Mouse (Mus musculus) Patski (cell line): Measurements from ENCODE around the gene Akain1. TPM values are rescaled to one million over a fixed set of nuclear protein-coding genes. Genes with fewer than 3 reads are reported as not detected.

Source experiments
- ATAC-seq: fragments of 100-300 bp; one replicate; pipeline ENCODE4 v1.8.0; 2021
- CTCF ChIA-PET: fragments of 350-600 bp; sonication (Branson Sonifier 250); formaldehyde crosslinking; loops from one replicate; lab custom pipeline; 2022; ENCODE audit warnings: inconsistent platforms; lab: Charles Lee
- POLR2A ChIA-PET: fragments of 350-600 bp; sonication (Branson Sonifier 250); formaldehyde crosslinking; loops from one replicate; lab custom pipeline; 2022; ENCODE audit warnings: antibody characterized with exemption, inconsistent platforms; lab: Charles Lee
- DNase-seq: peaks from one replicate; pipeline ENCODE4 v3.0.0-alpha.2; 2011; ENCODE audit warnings: low read depth, low spot score
- H3K27me3 ChIP-seq: fragments of 371-371 bp; one replicate; pipeline ENCODE4 v1.5.1; 2021
- CTCF ChIP-seq: fragments of 100-300 bp; IDR thresholded peaks from one replicate; pipeline ENCODE4 v1.5.1; 2021
- in situ Hi-C: fragments of 300-500 bp; cut with MboI; formaldehyde crosslinking; loops from 3 replicates; pipeline ENCODE4 v1.11.1; 2018; ENCODE audit warnings: low pct_unique_long_range_greater_than_20kb, mixed read lengths
- polyA plus RNA-seq: library from polyadenylated mRNA; unstranded; gene quantifications from one replicate; pipeline ENCODE4 v1.2.3, GENCODE M21; 2021

Gene Akain1
- not detected for polyA plus RNA-seq

DNA sequence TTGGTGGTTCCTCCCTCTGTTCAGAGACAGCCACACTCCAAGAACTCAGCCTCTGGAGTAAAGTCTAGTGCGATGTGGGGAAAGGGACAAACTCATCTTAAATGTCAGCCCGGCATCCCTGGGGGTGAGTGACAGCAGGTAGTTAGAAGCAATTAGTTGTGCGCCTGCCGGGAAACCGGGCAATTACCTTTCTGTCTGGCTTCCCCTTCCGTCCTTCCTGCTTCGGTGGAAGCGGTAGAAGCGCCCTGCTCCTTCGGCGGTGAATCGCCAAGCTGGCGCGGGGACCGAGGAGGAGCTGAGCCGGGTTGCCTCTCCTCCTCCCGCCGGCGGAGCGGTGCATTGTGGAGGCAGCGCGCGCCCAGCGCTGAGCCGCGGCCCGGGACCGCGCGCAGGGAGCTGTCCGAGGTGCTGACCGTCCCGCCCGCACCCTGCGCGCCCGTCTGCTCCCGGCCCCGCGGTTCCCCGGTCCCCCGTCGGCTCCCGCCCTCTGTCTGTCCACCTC is at the start of gene Akain1:
Gene Akain1, plus strand, starts transcription at position 337 of the 502 bp plus-strand sequence.
- ATAC-seq = peak; percentile 97
- ChIA-PET CTCF (no interaction called here), POLR2A (no interaction called here)
- peaks cover 33% of the 10 kb centered on the region for H3K27me3 ChIP-seq
- no peak for TF ChIP-seq CTCF
- in situ Hi-C loops = no loop called here
- DNase-seq = no peak

- DNase-seq (no peak), ATAC-seq (no peak)
- CTCF ChIA-PET = interaction anchor here (1.7 to 2.7 kb wide), 2 partner anchors 13 to 20 kb away, joined by 4 to 7 read pairs; no protein-coding TSS in a partner anchor
- no peak for TF ChIP-seq CTCF
- in situ Hi-C loops = no loop called here
- POLR2A ChIA-PET = no interaction called here
- peaks cover 7% of the 10 kb centered on the region for H3K27me3 ChIP-seq
Observed at GRCm38 (mm10) chr17:69396147-69397033, 42.7 kb upstream of the Akain1 start.

DNA sequence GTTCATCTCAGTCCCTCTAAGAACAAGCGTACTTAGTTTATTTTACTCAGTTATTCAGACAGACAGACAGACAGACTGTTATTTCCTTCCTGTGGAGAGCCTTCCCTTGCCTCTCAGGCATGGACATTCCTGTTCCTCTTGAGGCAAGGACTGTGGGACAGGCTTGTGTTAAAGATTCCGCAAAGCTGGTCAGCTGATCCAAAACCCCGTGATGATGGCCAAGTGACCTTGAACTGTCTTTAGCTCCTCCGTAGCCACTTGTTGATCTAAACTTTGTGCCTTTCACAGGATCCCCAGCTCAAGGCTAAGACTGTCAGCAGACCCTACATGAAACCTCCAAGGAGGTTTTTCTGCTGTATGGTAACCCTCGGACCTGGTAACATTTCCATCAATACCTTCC is 42.0 kb upstream of the Akain1 start:
- no peak for TF ChIP-seq CTCF
- POLR2A ChIA-PET = interaction anchor here (1.0 kb wide), 1 partner anchor 13 kb away, joined by 4 read pairs; no protein-coding TSS in a partner anchor
- in situ Hi-C loops = no loop called here
- peaks cover 11% of the 10 kb centered on the region for H3K27me3 ChIP-seq
- CTCF ChIA-PET = interaction anchor here (2.7 kb wide), 1 partner anchor 19 kb away, joined by 7 read pairs; no protein-coding TSS in a partner anchor
- ATAC-seq (no peak), DNase-seq (no peak)

GRCm38 (mm10) chr17:69398092-69398491 is 41.0 kb upstream of the Akain1 start:
- CTCF ChIA-PET = interaction anchor here (1.3 to 2.7 kb wide), 2 partner anchors 15 to 18 kb away, joined by 4 to 7 read pairs; no protein-coding TSS in a partner anchor
- TF ChIP-seq CTCF = no peak
- peaks cover 18% of the 10 kb centered on the region for H3K27me3 ChIP-seq
- ATAC-seq (no peak), DNase-seq (no peak)
- POLR2A ChIA-PET = interaction anchor here (1.0 kb wide), 1 partner anchor 14 kb away, joined by 4 read pairs; no protein-coding TSS in a partner anchor
- in situ Hi-C loops = no loop called here

DNA sequence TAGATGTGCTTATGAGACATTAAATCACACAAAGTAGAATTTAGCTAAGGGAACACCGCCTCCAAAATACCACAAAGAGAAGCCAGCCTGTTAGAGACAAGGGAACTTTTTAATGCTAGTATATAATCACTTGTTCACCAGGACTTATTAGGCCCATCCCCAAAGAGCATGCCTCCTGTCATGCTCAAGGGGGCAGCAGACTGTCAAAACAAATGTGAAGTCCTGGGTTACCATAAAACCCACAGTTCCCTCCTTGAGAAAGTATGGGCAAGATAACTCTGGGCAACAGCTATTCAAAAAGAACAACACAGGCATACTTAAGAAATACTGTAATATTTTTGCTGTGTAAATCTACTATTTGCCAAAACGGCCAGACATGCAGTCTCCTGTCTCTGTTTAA is 38.0 kb upstream of the Akain1 start:
- POLR2A ChIA-PET = no interaction called here
- CTCF ChIA-PET = interaction anchor here (0.7 to 1.4 kb wide), 2 partner anchors 10 to 18 kb away, joined by 3 read pairs; no protein-coding TSS in a partner anchor
- in situ Hi-C loops = no loop called here
- ATAC-seq (peak; percentile 26), DNase-seq (no peak)
- peaks cover 25% of the 10 kb centered on the region for H3K27me3 ChIP-seq
- TF ChIP-seq CTCF = peak; percentile 41

- in situ Hi-C loops = no loop called here
- ChIA-PET POLR2A (no interaction called here), CTCF (interaction anchor here (1.3 to 2.1 kb wide), 2 partner anchors 16 to 18 kb away, joined by 3 to 7 read pairs; no protein-coding TSS in a partner anchor)
- no peak for DNase-seq
- peaks cover 9% of the 10 kb centered on the region for H3K27me3 ChIP-seq
- ATAC-seq = no peak
- TF ChIP-seq CTCF = no peak
Observed at GRCm38 (mm10) chr17:69416163-69416562, 23.0 kb upstream of the Akain1 start.

GRCm38 (mm10) chr17:69416920-69417661 is 22.0 kb upstream of the Akain1 start:
- no peak for TF ChIP-seq CTCF
- DNase-seq = peak; percentile 49
- in situ Hi-C loops = no loop called here
- POLR2A ChIA-PET = interaction anchor here (0.7 to 1.2 kb wide), 2 partner anchors 33 to 51 kb away, joined by 3 to 5 read pairs; no protein-coding TSS in a partner anchor
- ATAC-seq = peak; percentile 97
- H3K27me3 ChIP-seq = peaks cover 6% of the 10 kb centered on the region
- CTCF ChIA-PET = interaction anchor here (1.3 to 2.1 kb wide), 2 partner anchors 17 to 19 kb away, joined by 3 to 7 read pairs; no protein-coding TSS in a partner anchor

DNA sequence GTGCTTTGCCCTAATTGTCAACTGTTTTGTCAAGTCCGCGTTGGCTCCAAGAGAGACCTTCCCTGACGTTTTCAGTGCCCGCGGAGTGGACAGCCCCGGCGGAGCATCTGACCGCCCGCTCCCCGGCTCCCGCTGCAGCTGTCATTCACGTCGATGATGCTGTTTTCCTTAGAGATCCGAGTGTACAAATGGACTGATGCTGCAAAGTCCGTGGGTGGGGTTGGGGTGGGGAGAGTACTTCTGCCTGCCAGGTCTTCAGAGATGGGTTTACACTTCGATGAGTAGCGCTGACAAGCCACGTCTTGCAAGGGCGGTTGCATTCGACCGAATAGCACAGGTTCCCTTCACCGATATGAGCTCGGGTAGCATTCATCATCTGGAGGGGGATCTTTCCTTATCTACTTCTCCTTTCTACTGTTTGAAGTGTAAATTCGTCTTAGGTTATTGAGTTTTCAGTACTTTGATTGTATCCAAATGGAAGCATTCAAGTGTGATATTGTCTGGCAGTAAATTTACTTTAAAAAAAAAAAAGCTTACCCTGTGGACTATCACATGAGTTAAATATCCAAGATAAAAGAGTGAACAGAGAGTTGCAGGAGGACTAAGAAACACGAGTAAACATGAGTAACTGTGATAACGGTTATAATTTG is 21.3 kb upstream of the Akain1 start:
- in situ Hi-C loops = no loop called here
- ChIA-PET POLR2A (interaction anchor here (0.6 to 1.2 kb wide), 2 partner anchors 50 to 122 kb away, joined by 3 read pairs; no protein-coding TSS in a partner anchor), CTCF (no interaction called here)
- H3K27me3 ChIP-seq = no peaks in the 10 kb centered on the region
- no peak for TF ChIP-seq CTCF
- no peak for DNase-seq
- peak; percentile 65 for ATAC-seq

DNA sequence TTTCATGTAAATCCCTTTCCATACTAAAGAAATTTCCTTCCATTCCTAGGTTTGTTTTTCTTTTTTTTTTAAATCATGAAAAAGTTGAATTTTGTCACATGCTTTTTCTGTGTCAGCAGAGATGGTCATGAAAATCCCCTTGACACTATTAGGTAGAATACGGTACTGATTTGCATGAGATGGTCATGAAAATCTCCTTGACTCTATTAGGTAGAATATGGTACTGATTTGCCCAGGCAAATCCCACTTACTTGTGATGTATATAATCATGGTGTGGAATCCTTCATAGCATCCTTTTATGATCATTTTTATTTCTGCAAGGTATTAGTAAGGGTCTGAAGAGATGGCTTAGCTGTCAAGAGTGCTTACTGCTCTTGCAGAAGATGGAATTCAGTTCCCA is 17.5 kb upstream of the Akain1 start:
- H3K27me3 ChIP-seq = peaks cover under 1% of the 10 kb centered on the region
- ChIA-PET POLR2A (no interaction called here), CTCF (no interaction called here)
- in situ Hi-C loops = no loop called here
- no peak for ATAC-seq
- TF ChIP-seq CTCF = no peak
- DNase-seq = no peak
